Mouse (Mus musculus) embryonic fibroblast, embryonic 13.5 days (primary cell): ENCODE data around the gene Aco2.

ENCODE experiments used
- CTCF ChIP-seq: IDR thresholded peaks from 2 replicates; pipeline ENCODE4 v1.5.1; 2011; ENCODE audit warnings: mild to moderate bottlenecking, control low read depth, low read length, moderate library complexity, borderline replicate concordance; ENCODE audit not compliant: insufficient read depth
- POLR2A ChIP-seq: IDR thresholded peaks from 2 replicates; pipeline ENCODE4 v1.6.1; 2011; ENCODE audit warnings: low read depth, mild to moderate bottlenecking, control low read depth, low read length, moderate library complexity

GRCm38 (mm10) chr15:81957598-81957997, 85.5 kb downstream of the Aco2 start:
- TF ChIP-seq CTCF (no peak), POLR2A (no peak)
